Mouse (Mus musculus): ENCODE results near the gene Cdkal1. TPM values are rescaled to one million over a fixed set of nuclear protein-coding genes. Genes with fewer than 3 reads are reported as not detected.
A peak's percentile ranks its signal among the peaks of the same experiment; 100 is the strongest.

Cdkal1 gene
- polyA plus RNA-seq, 1 experiment from 2014 or later: 23.9 TPM

- H3K4me1 ChIP-seq (ENCODE audit: control insufficient read depth, insufficient read depth, low read length): peaks cover 33% of the 10 kb centered on the region
- H3K36me3 ChIP-seq (ENCODE audit: control insufficient read depth, insufficient read depth, low read length): no peaks in the 10 kb centered on the region
- H3K4me2 ChIP-seq (ENCODE audit: low read length): no peak overlapping the region
- no peaks in the 10 kb centered on the region for H3K27me3 ChIP-seq (replicated peaks; ENCODE audit: control insufficient read depth, insufficient read depth, low read length)
- no peaks in the 10 kb centered on the region for H3K9me3 ChIP-seq (replicated peaks; ENCODE audit: control insufficient read depth, low read length)
- ATAC-seq (no peak), DNase-seq (ENCODE audit: low spot score) (no peak)
- no peak overlapping the region for H3K27ac ChIP-seq (ENCODE audit: low read depth, low read length)
- 72% methylated on average over 1 of the region's 1 CpGs for WGBS
- no peak overlapping the region for H3K9ac ChIP-seq (ENCODE audit: low read length)
- no peak overlapping the region for H3K4me3 ChIP-seq (ENCODE audit: low read depth, low read length)
Observed at GRCm38 (mm10) chr13:29768104-29768503, 87.4 kb downstream of the Cdkal1 start.

GRCm38 (mm10) chr13:29767587-29767986 is 87.9 kb downstream of the Cdkal1 start:
- H3K4me2 ChIP-seq (ENCODE audit: low read length): no peak overlapping the region
- DNase-seq (ENCODE audit: low spot score) (no peak), ATAC-seq (no peak)
- no peaks in the 10 kb centered on the region for H3K36me3 ChIP-seq (ENCODE audit: control insufficient read depth, insufficient read depth, low read length)
- H3K27ac ChIP-seq (ENCODE audit: low read depth, low read length): no peak overlapping the region
- H3K9me3 ChIP-seq (replicated peaks; ENCODE audit: control insufficient read depth, low read length): no peaks in the 10 kb centered on the region
- peaks cover 33% of the 10 kb centered on the region for H3K4me1 ChIP-seq (ENCODE audit: control insufficient read depth, insufficient read depth, low read length)
- no peaks in the 10 kb centered on the region for H3K27me3 ChIP-seq (replicated peaks; ENCODE audit: control insufficient read depth, insufficient read depth, low read length)
- WGBS: 58% methylated on average over 4 of the region's 4 CpGs
- no peak overlapping the region for H3K4me3 ChIP-seq (ENCODE audit: low read depth, low read length)
- no peak overlapping the region for H3K9ac ChIP-seq (ENCODE audit: low read length)

- DNase-seq (ENCODE audit: low spot score) (peak; percentile 29), ATAC-seq (no peak)
- Histone ChIP-seq H3K36me3 (ENCODE audit: control insufficient read depth, insufficient read depth, low read length) (no peaks in the 10 kb centered on the region), H3K4me2 (ENCODE audit: low read length) (no peak overlapping the region), H3K9me3 (replicated peaks; ENCODE audit: control insufficient read depth, low read length) (no peaks in the 10 kb centered on the region), H3K4me3 (ENCODE audit: low read depth, low read length) (no peak overlapping the region), H3K27ac (ENCODE audit: low read depth, low read length) (no peak overlapping the region), H3K4me1 (ENCODE audit: control insufficient read depth, insufficient read depth, low read length) (peaks cover 36% of the 10 kb centered on the region), H3K27me3 (replicated peaks; ENCODE audit: control insufficient read depth, insufficient read depth, low read length) (no peaks in the 10 kb centered on the region), H3K9ac (ENCODE audit: low read length) (no peak overlapping the region)
- WGBS: 40% methylated on average over 8 of the region's 8 CpGs
Observed at GRCm38 (mm10) chr13:29766377-29766776, 89.1 kb downstream of the Cdkal1 start.

DNA sequence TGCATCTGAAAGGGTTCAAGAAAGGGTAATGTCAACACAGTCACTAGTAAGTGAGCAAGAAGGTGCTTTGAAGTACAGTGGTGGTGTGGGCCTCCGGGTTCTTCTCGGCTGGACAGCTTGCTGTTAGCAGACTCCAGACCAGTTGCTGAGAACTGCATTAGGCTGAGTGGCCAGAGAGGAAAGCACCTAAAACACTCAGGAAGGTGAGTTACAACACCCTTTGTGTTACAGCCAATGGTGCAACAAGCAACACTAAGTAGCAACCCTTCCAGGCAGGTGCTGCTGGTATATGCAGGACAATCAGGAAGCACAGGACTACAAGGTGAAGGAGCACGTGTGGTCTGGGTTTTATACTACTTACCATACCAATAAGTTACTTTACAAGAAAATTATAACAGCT is 90.2 kb downstream of the Cdkal1 start:
- Histone ChIP-seq H3K9ac (ENCODE audit: low read length) (no peak overlapping the region), H3K36me3 (ENCODE audit: control insufficient read depth, insufficient read depth, low read length) (no peaks in the 10 kb centered on the region), H3K27me3 (replicated peaks; ENCODE audit: control insufficient read depth, insufficient read depth, low read length) (no peaks in the 10 kb centered on the region), H3K4me1 (ENCODE audit: control insufficient read depth, insufficient read depth, low read length) (peaks cover 39% of the 10 kb centered on the region), H3K4me3 (ENCODE audit: low read depth, low read length) (no peak overlapping the region), H3K27ac (ENCODE audit: low read depth, low read length) (no peak overlapping the region), H3K9me3 (replicated peaks; ENCODE audit: control insufficient read depth, low read length) (no peaks in the 10 kb centered on the region), H3K4me2 (ENCODE audit: low read length) (no peak overlapping the region)
- 93% methylated on average over 3 of the region's 3 CpGs for WGBS
- DNase-seq (ENCODE audit: low spot score) (no peak), ATAC-seq (no peak)

DNA sequence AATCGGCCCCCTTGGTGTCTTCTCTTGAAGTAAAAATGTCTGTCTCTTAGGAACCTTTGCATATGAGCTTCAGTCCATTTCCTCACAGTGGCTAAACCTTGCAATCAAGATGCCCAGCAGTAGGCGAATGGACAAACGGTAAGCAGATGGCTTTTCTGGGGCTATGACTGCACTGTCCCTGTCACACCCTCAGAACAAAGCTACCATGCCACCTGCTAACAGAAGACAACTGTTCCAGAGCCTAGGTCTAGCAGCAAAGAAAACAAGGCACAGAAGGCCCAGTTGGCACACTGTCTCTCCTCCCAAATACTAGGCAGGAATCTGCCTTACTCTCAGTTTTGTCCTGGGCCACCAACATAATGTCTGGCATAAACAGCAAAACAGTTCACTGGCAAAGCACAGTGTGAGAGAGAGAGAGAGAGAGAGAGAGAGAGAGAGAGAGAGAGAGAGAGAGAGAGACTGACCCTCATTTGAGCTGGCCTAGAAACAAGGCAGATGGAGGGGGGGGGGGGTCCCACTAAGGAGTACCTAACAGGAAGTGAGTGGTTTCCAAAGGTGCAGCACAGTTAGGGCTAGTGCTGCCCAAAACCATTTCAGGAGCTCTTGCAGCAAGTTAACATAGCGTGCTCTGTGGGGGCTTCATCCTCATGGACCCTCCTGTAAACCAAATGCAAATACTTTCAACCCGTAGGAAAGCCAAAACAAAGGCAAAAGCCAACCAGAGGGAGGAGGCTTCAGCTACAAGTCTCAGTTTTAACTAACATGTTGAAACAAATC is 95.6 kb downstream of the Cdkal1 start:
- DNase-seq (ENCODE audit: low spot score) (peak; percentile 72), ATAC-seq (peak; percentile 82)
- WGBS: 53% methylated on average over 5 of the region's 5 CpGs
- no peak overlapping the region for H3K9ac ChIP-seq (ENCODE audit: low read length)
- H3K27ac ChIP-seq (ENCODE audit: low read depth, low read length): peak overlapping the region; percentile 72
- H3K4me2 ChIP-seq (ENCODE audit: low read length): no peak overlapping the region
- no peaks in the 10 kb centered on the region for H3K9me3 ChIP-seq (replicated peaks; ENCODE audit: control insufficient read depth, low read length)
- H3K4me1 ChIP-seq (ENCODE audit: control insufficient read depth, insufficient read depth, low read length): peaks cover 24% of the 10 kb centered on the region
- H3K4me3 ChIP-seq (ENCODE audit: low read depth, low read length): no peak overlapping the region
- H3K27me3 ChIP-seq (replicated peaks; ENCODE audit: control insufficient read depth, insufficient read depth, low read length): no peaks in the 10 kb centered on the region
- H3K36me3 ChIP-seq (ENCODE audit: control insufficient read depth, insufficient read depth, low read length): no peaks in the 10 kb centered on the region

DNA sequence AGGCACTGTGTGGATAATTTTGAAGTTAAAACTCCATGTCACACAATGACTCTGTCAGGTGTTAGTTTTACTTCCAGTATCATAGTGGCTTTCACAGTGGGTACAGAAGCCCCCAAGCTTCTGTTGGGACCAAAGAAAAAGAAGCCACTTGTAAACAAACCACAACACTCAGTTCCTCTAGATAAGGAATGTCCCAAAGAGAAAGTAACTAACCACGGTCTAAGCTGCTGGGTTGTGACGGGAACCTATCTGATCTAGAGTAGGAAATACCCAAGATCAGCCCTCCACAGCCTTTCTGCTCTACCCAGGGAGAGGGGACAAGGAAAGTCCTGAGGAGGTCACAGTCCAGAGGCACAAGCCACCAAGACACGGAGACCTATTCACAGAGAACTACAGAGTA is 99.4 kb downstream of the Cdkal1 start:
- no peak overlapping the region for H3K9ac ChIP-seq (ENCODE audit: low read length)
- H3K36me3 ChIP-seq (ENCODE audit: control insufficient read depth, insufficient read depth, low read length): no peaks in the 10 kb centered on the region
- no peaks in the 10 kb centered on the region for H3K27me3 ChIP-seq (replicated peaks; ENCODE audit: control insufficient read depth, insufficient read depth, low read length)
- H3K4me3 ChIP-seq (ENCODE audit: low read depth, low read length): no peak overlapping the region
- WGBS: 93% methylated on average over 3 of the region's 3 CpGs
- H3K4me2 ChIP-seq (ENCODE audit: low read length): no peak overlapping the region
- ATAC-seq: no peak
- no peaks in the 10 kb centered on the region for H3K9me3 ChIP-seq (replicated peaks; ENCODE audit: control insufficient read depth, low read length)
- peaks cover 19% of the 10 kb centered on the region for H3K4me1 ChIP-seq (ENCODE audit: control insufficient read depth, insufficient read depth, low read length)
- no peak for DNase-seq (ENCODE audit: low spot score)
- no peak overlapping the region for H3K27ac ChIP-seq (ENCODE audit: low read depth, low read length)

- 81% methylated on average over 3 of the region's 3 CpGs for WGBS
- Histone ChIP-seq H3K4me3 (ENCODE audit: low read depth, low read length) (no peak overlapping the region), H3K4me1 (ENCODE audit: control insufficient read depth, insufficient read depth, low read length) (0 out of 2 replicates have a peak, but pooled peaks cover 4% of the 10 kb centered on the region), H3K27ac (ENCODE audit: low read depth, low read length) (no peak overlapping the region), H3K36me3 (ENCODE audit: control insufficient read depth, insufficient read depth, low read length) (no peaks in the 10 kb centered on the region), H3K9me3 (replicated peaks; ENCODE audit: control insufficient read depth, low read length) (no peaks in the 10 kb centered on the region), H3K4me2 (ENCODE audit: low read length) (no peak overlapping the region), H3K27me3 (replicated peaks; ENCODE audit: control insufficient read depth, insufficient read depth, low read length) (no peaks in the 10 kb centered on the region), H3K9ac (ENCODE audit: low read length) (no peak overlapping the region)
- ATAC-seq (peak; percentile 15; the same call in 1 of the 2 replicates), DNase-seq (ENCODE audit: low spot score) (no peak)
Observed at GRCm38 (mm10) chr13:29753254-29753653, 102.2 kb downstream of the Cdkal1 start.

GRCm38 (mm10) chr13:29752061-29752460 is 103.4 kb downstream of the Cdkal1 start:
- no peak overlapping the region for H3K9ac ChIP-seq (ENCODE audit: low read length)
- H3K9me3 ChIP-seq (replicated peaks; ENCODE audit: control insufficient read depth, low read length): no peaks in the 10 kb centered on the region
- 94% methylated on average over 6 of the region's 6 CpGs for WGBS
- ATAC-seq (no peak), DNase-seq (ENCODE audit: low spot score) (no peak)
- H3K27me3 ChIP-seq (replicated peaks; ENCODE audit: control insufficient read depth, insufficient read depth, low read length): no peaks in the 10 kb centered on the region
- H3K4me1 ChIP-seq (ENCODE audit: control insufficient read depth, insufficient read depth, low read length): peaks cover 7% of the 10 kb centered on the region; the same call in 1 of the 2 replicates
- no peak overlapping the region for H3K27ac ChIP-seq (ENCODE audit: low read depth, low read length)
- H3K4me2 ChIP-seq (ENCODE audit: low read length): no peak overlapping the region
- no peak overlapping the region for H3K4me3 ChIP-seq (ENCODE audit: low read depth, low read length)
- no peaks in the 10 kb centered on the region for H3K36me3 ChIP-seq (ENCODE audit: control insufficient read depth, insufficient read depth, low read length)

GRCm38 (mm10) chr13:29751201-29751600 is 104.3 kb downstream of the Cdkal1 start:
- Histone ChIP-seq H3K4me1 (ENCODE audit: control insufficient read depth, insufficient read depth, low read length) (peaks cover 10% of the 10 kb centered on the region; the same call in 1 of the 2 replicates), H3K4me3 (ENCODE audit: low read depth, low read length) (no peak overlapping the region), H3K27me3 (replicated peaks; ENCODE audit: control insufficient read depth, insufficient read depth, low read length) (no peaks in the 10 kb centered on the region), H3K9me3 (replicated peaks; ENCODE audit: control insufficient read depth, low read length) (no peaks in the 10 kb centered on the region), H3K36me3 (ENCODE audit: control insufficient read depth, insufficient read depth, low read length) (no peaks in the 10 kb centered on the region), H3K9ac (ENCODE audit: low read length) (no peak overlapping the region), H3K27ac (ENCODE audit: low read depth, low read length) (no peak overlapping the region), H3K4me2 (ENCODE audit: low read length) (no peak overlapping the region)
- ATAC-seq: no peak
- no peak for DNase-seq (ENCODE audit: low spot score)
- WGBS: 95% methylated on average over 5 of the region's 5 CpGs

Measured in forebrain, embryonic 14.5 days (tissue).